Mouse (Mus musculus) spleen, postnatal 0 days (tissue): ENCODE results near the gene Itsn1. TPM values are rescaled to one million over a fixed set of nuclear protein-coding genes. Genes with fewer than 3 reads are reported as not detected.

ENCODE experiments used
- polyA plus RNA-seq: library from polyadenylated mRNA; unstranded; fragments of >200 nt; fragmentation: Nextera tagmentation; extraction: Ambion mirVana; gene quantifications from 2 replicates; pipeline ENCODE4 v1.2.1, GENCODE M21; 2015

The Itsn1 gene
- polyA plus RNA-seq = 31.4 and 31.6 TPM in 2 replicates

GRCm38 (mm10) chr16:91729066-91729482 lies at the start of gene Itsn1:
Gene Itsn1, plus strand, starts transcription at chr16:91729281.

GRCm38 (mm10) chr16:91688619-91689334 lies 40.3 kb upstream of the Itsn1 start, which contains the start of gene Donson:
Gene Donson, minus strand, starts transcription at chr16:91688770.

GRCm38 (mm10) chr16:91728123-91729065 lies 687 bp upstream of the Itsn1 start, which contains the start of gene Cryzl1:
Gene Cryzl1, minus strand, starts transcription at chr16:91728975.

Other genes with a start within 250 kb of the Itsn1 start
- 20.7 and 25.3 TPM in 2 replicates for gene Ifnar1, start 244.0 kb upstream of the Itsn1 start, polyA plus RNA-seq
- 28.0 and 31.7 TPM in 2 replicates for gene Ifngr2, start 182.2 kb upstream of the Itsn1 start, polyA plus RNA-seq
- 16.6 and 21.8 TPM in 2 replicates for gene Tmem50b, start 131.5 kb upstream of the Itsn1 start, polyA plus RNA-seq
- 2.6 and 2.8 TPM in 2 replicates for gene Dnajc28, start 110.3 kb upstream of the Itsn1 start, polyA plus RNA-seq
- 94.2 and 94.3 TPM in 2 replicates for gene Gart, start 82.3 kb upstream of the Itsn1 start, polyA plus RNA-seq
- gene Son, start 81.8 kb upstream of the Itsn1 start, polyA plus RNA-seq = 96.2 and 109 TPM in 2 replicates
- gene Donson, start 40.5 kb upstream of the Itsn1 start, polyA plus RNA-seq = 32.5 and 39.3 TPM in 2 replicates
- gene Cryzl1, start 306 bp upstream of the Itsn1 start, polyA plus RNA-seq = 35.3 and 39.6 TPM in 2 replicates